Mouse (Mus musculus) forebrain, postnatal 0 days (tissue): ENCODE results near the gene Pin4. TPM values are rescaled to one million over a fixed set of nuclear protein-coding genes. Genes with fewer than 3 reads are reported as not detected.
A peak's percentile ranks its signal among the peaks of the same experiment; 100 is the strongest.
"Not testable (repeated sequence)": the region's sequence is repeated elsewhere in the genome, so short reads cannot be mapped to it uniquely, and the experiment has no call there.

Experiments used
- ATAC-seq: fragments of 200-750 bp; cut with Nextera tagmentation; 2 replicates; pipeline ENCODE4 v1.8.0; 2017; ENCODE audit warnings: mild to moderate bottlenecking, moderate library complexity
- DNase-seq: peaks from one replicate; pipeline ENCODE4 v3.0.0-alpha.2; 2015
- H3K27ac ChIP-seq: fragments of 300-500 bp; sonication (generic); 2 replicates; pipeline ENCODE4 v1.5.1; 2014; ENCODE audit warnings: low read depth, mild to moderate bottlenecking, antibody characterized with exemption, low read length, moderate library complexity, mixed read lengths
- H3K27me3 ChIP-seq: fragments of 300-500 bp; sonication (generic); 2 replicates; pipeline ENCODE4 v1.6.1; 2014; ENCODE audit warnings: mild to moderate bottlenecking, low read length, mixed read lengths; ENCODE audit not compliant: insufficient read depth
- H3K36me3 ChIP-seq: fragments of 300-500 bp; sonication (generic); 2 replicates; pipeline ENCODE4 v1.6.1; 2014; ENCODE audit warnings: mild to moderate bottlenecking, moderate library complexity; ENCODE audit not compliant: insufficient read depth
- H3K4me1 ChIP-seq: fragments of 300-500 bp; sonication (generic); 2 replicates; pipeline ENCODE4 v1.6.1; 2014; ENCODE audit warnings: antibody characterized with exemption; ENCODE audit not compliant: insufficient read depth
- H3K4me2 ChIP-seq: fragments of 300-500 bp; sonication (generic); 2 replicates; pipeline ENCODE4 v1.6.1; 2014; ENCODE audit warnings: low read depth, mild to moderate bottlenecking, moderate library complexity
- H3K4me3 ChIP-seq: fragments of 300-500 bp; sonication (generic); 2 replicates; pipeline ENCODE4 v1.5.1; 2014; ENCODE audit warnings: low read depth, low read length, mixed read lengths
- H3K9ac ChIP-seq: fragments of 300-500 bp; sonication (generic); 2 replicates; pipeline ENCODE4 v1.6.1; 2014; ENCODE audit warnings: mild to moderate bottlenecking
- H3K9me3 ChIP-seq: fragments of 300-500 bp; sonication (generic); 2 replicates; pipeline ENCODE4 v1.6.1; 2016; ENCODE audit warnings: low read length
- CTCF ChIP-seq: sonication (generic); IDR thresholded peaks from 2 replicates; pipeline ENCODE4 v1.5.1; 2016; ENCODE audit warnings: antibody characterized with exemption, control low read depth, low read depth
- WGBS: fragments of 180-500 bp; shearing (Covaris S2); extraction: QIAGEN DNeasy Blood & Tissue Kit; methylation state at CpG from one replicate; pipeline ENCODE4 v1.1.7; 2014; 5-methylcytosine and 5-hydroxymethylcytosine counted together
- polyA plus RNA-seq: library from polyadenylated mRNA; unstranded; fragments of >200 nt; fragmentation: Nextera tagmentation; extraction: Ambion mirVana; gene quantifications from 2 replicates; pipeline ENCODE4 v1.2.1, GENCODE M21; 2015
- total RNA-seq: library from RNA; depleted of rRNA; stranded (reverse); fragments of >200 nt; gene quantifications from 2 replicates; pipeline ENCODE4 v1.2.3, GENCODE M21; 2014

Gene Pin4
- total and polyA plus RNA-seq, 2 experiments from 2014 or later, result 27.7 to 52.6 TPM

DNA sequence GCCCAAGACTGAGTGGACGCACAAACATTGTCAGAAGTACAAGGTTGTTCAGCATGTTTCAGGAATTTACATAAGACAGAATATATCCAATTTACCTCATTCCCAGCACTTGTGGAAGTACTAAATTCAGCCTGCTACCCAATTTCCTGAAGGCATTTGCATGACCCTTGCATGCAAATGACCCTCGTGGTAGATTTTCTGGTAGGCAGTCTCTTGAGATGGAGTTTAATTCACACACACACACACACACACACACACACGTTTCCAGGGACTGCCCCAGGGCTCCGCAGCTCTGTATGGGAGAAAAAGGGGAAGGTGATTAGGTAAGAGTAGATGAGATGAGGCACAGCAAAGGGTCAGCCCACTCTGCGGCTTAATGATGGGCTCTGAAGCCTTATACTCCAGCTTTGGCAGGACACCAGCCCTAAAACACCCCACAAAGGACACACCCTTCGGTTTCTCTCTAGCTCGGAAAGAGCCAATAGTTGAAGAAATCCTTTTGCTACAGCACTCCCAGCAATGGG, 24.8 kb upstream of the Pin4 start:
- H3K36me3 ChIP-seq, result no peaks in the 10 kb centered on the region
- WGBS, result 73% methylated on average over 7 of the region's 7 CpGs
- no peak overlapping the region for H3K9ac ChIP-seq
- no peaks in the 10 kb centered on the region for H3K4me1 ChIP-seq
- H3K4me3 ChIP-seq, result no peak overlapping the region
- no peaks in the 10 kb centered on the region for H3K9me3 ChIP-seq
- DNase-seq, result no peak
- no peak overlapping the region for H3K27ac ChIP-seq
- ATAC-seq, result no peak
- H3K27me3 ChIP-seq, result no peaks in the 10 kb centered on the region
- no peak for TF ChIP-seq CTCF
- H3K4me2 ChIP-seq, result no peak overlapping the region

DNA sequence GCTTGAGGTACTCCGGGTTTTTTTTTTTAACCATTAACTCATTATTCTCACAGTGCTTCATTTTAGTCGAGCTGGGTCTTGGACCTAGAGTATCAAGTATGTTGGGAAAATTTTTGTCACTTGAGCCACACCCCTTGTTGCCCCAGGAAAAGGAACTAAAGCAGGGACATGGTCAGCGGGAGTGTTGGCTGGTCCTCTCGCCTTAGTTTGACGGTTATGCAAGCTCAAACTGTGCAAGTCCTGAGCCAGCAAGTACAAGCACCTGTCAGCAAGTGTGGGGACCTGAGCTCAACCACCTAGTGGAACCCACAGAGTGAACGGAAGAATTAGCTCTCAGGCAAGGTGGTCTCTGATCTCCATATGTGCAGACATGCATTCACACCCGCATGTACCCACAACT, 17.4 kb upstream of the Pin4 start:
- Histone ChIP-seq H3K36me3 (no peaks in the 10 kb centered on the region), H3K9me3 (no peaks in the 10 kb centered on the region), H3K4me2 (no peak overlapping the region), H3K4me3 (no peak overlapping the region), H3K27me3 (no peaks in the 10 kb centered on the region), H3K4me1 (no peaks in the 10 kb centered on the region), H3K9ac (no peak overlapping the region), H3K27ac (no peak overlapping the region)
- DNase-seq (no peak), ATAC-seq (no peak)
- TF ChIP-seq CTCF, result no peak
- WGBS, result 65% methylated on average over 7 of the region's 7 CpGs

DNA sequence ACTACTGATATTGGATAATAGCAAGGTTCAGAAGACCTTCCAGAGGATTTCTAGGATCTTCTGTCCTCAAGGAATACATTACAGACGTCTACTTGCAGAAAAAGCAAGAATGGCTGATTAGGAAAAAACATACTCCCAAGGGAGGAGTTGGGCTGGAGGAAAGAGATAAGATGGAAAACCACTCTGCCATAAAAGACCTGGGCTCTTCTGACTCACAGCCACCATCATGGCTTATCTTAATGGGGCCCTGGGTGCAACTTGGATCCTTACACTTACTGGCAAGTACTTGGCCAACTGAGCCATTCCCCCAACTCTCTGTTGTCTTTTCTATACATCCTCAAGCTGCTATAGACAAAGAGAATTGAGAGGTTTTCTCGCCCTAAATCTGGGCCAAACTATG, 15.4 kb upstream of the Pin4 start:
- DNase-seq, ATAC-seq, H3K9me3 ChIP-seq, H3K27ac ChIP-seq, H3K4me1 ChIP-seq, H3K36me3 ChIP-seq, H3K4me2 ChIP-seq, H3K9ac ChIP-seq, H3K27me3 ChIP-seq, H3K4me3 ChIP-seq: not testable (repeated sequence)
- WGBS, result 60% methylated on average over 2 of the region's 2 CpGs

- H3K4me3 ChIP-seq, H3K27ac ChIP-seq, H3K4me1 ChIP-seq, H3K36me3 ChIP-seq, ATAC-seq, H3K4me2 ChIP-seq, H3K9me3 ChIP-seq, H3K9ac ChIP-seq, H3K27me3 ChIP-seq, DNase-seq: not testable (repeated sequence)
- WGBS, result 84% methylated on average over 5 of the region's 5 CpGs
These were observed 9.9 kb upstream of the Pin4 start for GRCm38 (mm10) chrX:102109349-102109748.

DNA sequence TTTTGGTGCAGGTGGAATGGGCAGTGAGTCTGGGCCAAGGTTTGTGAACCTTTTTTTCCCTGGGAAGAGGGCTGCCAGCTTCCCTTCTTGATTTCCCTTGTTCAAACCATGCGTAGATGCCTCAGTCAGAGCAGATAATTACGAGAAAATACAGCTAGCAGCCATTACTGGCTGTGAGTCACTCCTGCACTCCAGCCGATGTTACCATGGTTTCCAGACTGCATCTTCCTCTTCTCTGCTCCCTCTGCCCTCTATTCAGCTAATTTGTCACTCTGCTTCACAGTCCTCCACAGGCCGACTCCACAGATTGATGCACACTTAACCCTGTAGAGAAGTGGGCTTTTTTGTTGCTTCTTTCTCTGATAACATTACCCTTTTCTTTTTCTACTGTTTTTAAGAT, 3.6 kb upstream of the Pin4 start:
- peak; percentile 33 for DNase-seq
- peak; percentile 21; the same call in 1 of the 2 replicates for ATAC-seq
- no peaks in the 10 kb centered on the region for H3K36me3 ChIP-seq
- no peak overlapping the region for H3K9ac ChIP-seq
- no peaks in the 10 kb centered on the region for H3K9me3 ChIP-seq
- no peak for TF ChIP-seq CTCF
- no peaks in the 10 kb centered on the region for H3K4me1 ChIP-seq
- no peaks in the 10 kb centered on the region for H3K27me3 ChIP-seq
- H3K4me2 ChIP-seq, result no peak overlapping the region
- H3K4me3 ChIP-seq, result no peak overlapping the region
- H3K27ac ChIP-seq, result peak overlapping the region; percentile 67
- 43% methylated on average over 4 of the region's 4 CpGs for WGBS

DNA sequence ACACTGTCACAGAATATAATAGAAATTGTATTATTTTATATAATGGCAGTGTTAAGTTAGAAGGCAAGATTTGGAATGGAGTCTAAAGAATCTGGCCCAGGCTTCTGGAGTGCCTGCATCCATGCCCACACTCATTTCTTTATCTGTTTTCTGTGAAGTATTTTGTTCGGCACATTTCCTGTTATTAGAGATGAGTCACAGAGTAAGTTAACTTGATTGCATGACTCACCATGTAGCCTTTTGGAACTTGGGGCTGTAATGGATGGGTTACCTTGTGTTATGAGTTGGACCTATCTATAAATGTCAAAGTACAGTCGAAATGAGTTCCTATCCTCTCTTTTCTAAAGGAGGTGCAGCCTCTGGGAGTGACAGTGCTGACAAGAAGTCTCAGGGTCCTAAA, 2.1 kb downstream of the Pin4 start:
- ATAC-seq (no peak), DNase-seq (no peak)
- Histone ChIP-seq H3K4me3 (no peak overlapping the region), H3K36me3 (peaks cover 4% of the 10 kb centered on the region; the same call in 1 of the 2 replicates), H3K9me3 (no peaks in the 10 kb centered on the region), H3K4me2 (no peak overlapping the region), H3K4me1 (no peaks in the 10 kb centered on the region), H3K27ac (no peak overlapping the region), H3K9ac (no peak overlapping the region), H3K27me3 (no peaks in the 10 kb centered on the region)
- TF ChIP-seq CTCF, result no peak
- 83% methylated on average over 2 of the region's 2 CpGs for WGBS

DNA sequence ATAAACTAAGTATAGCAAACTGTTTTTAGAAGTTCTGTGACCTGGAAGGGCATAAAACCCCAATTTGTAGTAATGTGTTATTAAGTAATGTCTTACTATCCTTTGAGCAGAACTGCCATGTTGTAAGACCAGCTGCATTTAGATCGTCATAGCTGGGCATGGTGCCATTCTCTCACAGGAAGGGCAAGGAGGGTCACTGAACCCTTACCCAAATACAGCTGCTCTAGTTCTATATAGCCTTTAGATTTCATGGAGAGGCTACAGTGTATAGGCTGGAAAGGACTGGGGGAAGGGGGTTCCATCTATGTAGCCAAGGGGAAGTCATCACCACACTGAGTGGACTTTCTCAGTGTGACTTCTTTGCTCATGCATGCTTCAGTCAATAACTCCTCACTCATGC, 21.9 kb downstream of the Pin4 start:
- ATAC-seq, result no peak
- H3K27me3 ChIP-seq, result no peaks in the 10 kb centered on the region
- no peaks in the 10 kb centered on the region for H3K4me1 ChIP-seq
- no peak for DNase-seq
- no peaks in the 10 kb centered on the region for H3K9me3 ChIP-seq
- no peak overlapping the region for H3K27ac ChIP-seq
- WGBS, result 79% methylated on average over 1 of the region's 1 CpGs
- H3K36me3 ChIP-seq, result no peaks in the 10 kb centered on the region
- no peak overlapping the region for H3K4me3 ChIP-seq
- H3K4me2 ChIP-seq, result no peak overlapping the region
- H3K9ac ChIP-seq, result no peak overlapping the region
- TF ChIP-seq CTCF, result no peak
